Mouse (Mus musculus): ENCODE data around the gene F2.
"Not testable (repeated sequence)": the region's sequence is repeated elsewhere in the genome, so short reads cannot be mapped to it uniquely, and the experiment has no call there.

F2 gene

GRCm38 (mm10) chr2:91645811-91646210 is 9.6 kb upstream of the F2 start:
- no peak for DNase-seq

- DNase-seq: no peak
Measured at GRCm38 (mm10) chr2:91645354-91645753, 9.1 kb upstream of the F2 start.

GRCm38 (mm10) chr2:91644021-91644420 is 7.8 kb upstream of the F2 start:
- no peak for DNase-seq

- DNase-seq: no peak
Measured at GRCm38 (mm10) chr2:91642825-91643415, 6.7 kb upstream of the F2 start.

- no peak for DNase-seq
Measured at GRCm38 (mm10) chr2:91638931-91639330, 2.7 kb upstream of the F2 start.

- peak; percentile 30 to 40 for DNase-seq
Measured at GRCm38 (mm10) chr2:91636727-91637338, 619 bp upstream of the F2 start.

- no peak for DNase-seq
Measured at GRCm38 (mm10) chr2:91635486-91635885, 728 bp downstream of the F2 start.

GRCm38 (mm10) chr2:91634841-91635240 is 1.4 kb downstream of the F2 start:
- no peak for DNase-seq

- DNase-seq: no peak
Measured at GRCm38 (mm10) chr2:91633334-91633977, 2.8 kb downstream of the F2 start.

GRCm38 (mm10) chr2:91632316-91632715 is 3.9 kb downstream of the F2 start:
- no peak for DNase-seq

- no peak for DNase-seq
Measured at GRCm38 (mm10) chr2:91631826-91632225, 4.4 kb downstream of the F2 start.

GRCm38 (mm10) chr2:91630384-91630783 is 5.8 kb downstream of the F2 start:
- DNase-seq: no peak

- DNase-seq: no peak
Measured at GRCm38 (mm10) chr2:91629682-91630081, 6.5 kb downstream of the F2 start.

GRCm38 (mm10) chr2:91628171-91628570 is 8.0 kb downstream of the F2 start:
- DNase-seq: no peak

- no peak for DNase-seq
Measured at GRCm38 (mm10) chr2:91627486-91627885, 8.7 kb downstream of the F2 start.

GRCm38 (mm10) chr2:91623366-91623765 is 12.8 kb downstream of the F2 start:
- DNase-seq: not testable (repeated sequence)

- no peak for DNase-seq
Measured at GRCm38 (mm10) chr2:91622356-91622755, 13.9 kb downstream of the F2 start.

GRCm38 (mm10) chr2:91609370-91609769 is 26.8 kb downstream of the F2 start:
- DNase-seq: not testable (repeated sequence)

GRCm38 (mm10) chr2:91602389-91602788 is 33.8 kb downstream of the F2 start:
- no peak for DNase-seq

- DNase-seq: no peak
Measured at GRCm38 (mm10) chr2:91600475-91600874, 35.7 kb downstream of the F2 start.

- peak; percentile 7 to 17 for DNase-seq
Measured at GRCm38 (mm10) chr2:91586242-91586641, 50.0 kb downstream of the F2 start.

GRCm38 (mm10) chr2:91580894-91581293 is 55.3 kb downstream of the F2 start:
- no peak for DNase-seq
